In genomic region chr7:49928571-49928970, GRCm38 (mm10) we compare ENCODE assay signal across 31 mouse cellular contexts. TPM values are rescaled to one million over a fixed set of nuclear protein-coding genes. Genes with fewer than 3 reads are reported as not detected.
DNase-seq lines count a peak whose midpoint lies in the region; ATAC-seq and TF ChIP-seq lines count a peak whose summit lies in the region.
"Had no signal": no experiment of that assay in that cellular context is flagged by ENCODE, and none has a peak within 500 bp of the region (broad histone marks: within the 10 kb centered on the region; RNA-seq: fewer than 3 reads in every experiment).

No protein-coding gene starts in this region.

- no peaks in the 10 kb centered on the region for H3K9me3 ChIP-seq in forebrain, embryonic 13.5 days (replicated peaks)
- H3K9me3 ChIP-seq in forebrain, embryonic 15.5 days: no peaks in the 10 kb centered on the region
- no peaks in the 10 kb centered on the region for H3K9me3 ChIP-seq in lung, embryonic 14.5 days (ENCODE audit: low read depth, low read length)
- no peaks in the 10 kb centered on the region for H3K9me3 ChIP-seq in stomach, embryonic 15.5 days
- no peaks in the 10 kb centered on the region for H3K9me3 ChIP-seq in stomach, postnatal 0 days (ENCODE audit: control insufficient read depth, low read length)
- H3K9me3 ChIP-seq: embryonic facial prominence, embryonic 13.5 days; forebrain, embryonic 12.5 days; G1E; heart, embryonic 12.5 days; hindbrain, embryonic 15.5 days; midbrain, embryonic 13.5 days had no signal

- no peak overlapping the region for H3K4me2 ChIP-seq in forebrain, embryonic 13.5 days
- H3K4me2 ChIP-seq in forebrain, embryonic 15.5 days (replicated peaks): no peak overlapping the region
- H3K4me2 ChIP-seq in lung, embryonic 14.5 days: no peak overlapping the region
- H3K4me2 ChIP-seq in stomach, embryonic 15.5 days: no peak overlapping the region
- no peak overlapping the region for H3K4me2 ChIP-seq in stomach, postnatal 0 days (replicated peaks; ENCODE audit: low read depth)
- H3K4me2 ChIP-seq: embryonic facial prominence, embryonic 13.5 days; forebrain, embryonic 12.5 days; heart, embryonic 12.5 days; hindbrain, embryonic 15.5 days; liver, embryonic 11.5 days; midbrain, embryonic 13.5 days had no signal

- no peak overlapping the region for H3K9ac ChIP-seq in forebrain, embryonic 13.5 days
- no peak overlapping the region for H3K9ac ChIP-seq in forebrain, embryonic 15.5 days (replicated peaks)
- no peak overlapping the region for H3K9ac ChIP-seq in lung, embryonic 14.5 days
- H3K9ac ChIP-seq in stomach, embryonic 15.5 days: no peak overlapping the region
- no peak overlapping the region for H3K9ac ChIP-seq in stomach, postnatal 0 days (ENCODE audit: low read length)
- H3K9ac ChIP-seq: embryonic facial prominence, embryonic 13.5 days; forebrain, embryonic 12.5 days; heart, embryonic 12.5 days; hindbrain, embryonic 15.5 days; midbrain, embryonic 13.5 days had no signal

- no peak for TF ChIP-seq EP300 in stomach, postnatal 0 days (optimal IDR thresholded peaks at IDR 0.05)

- H3K4me1 ChIP-seq in forebrain, embryonic 13.5 days: no peaks in the 10 kb centered on the region
- H3K4me1 ChIP-seq in forebrain, embryonic 15.5 days: no peaks in the 10 kb centered on the region
- H3K4me1 ChIP-seq in lung, embryonic 14.5 days (ENCODE audit: insufficient read depth): no peaks in the 10 kb centered on the region
- no peaks in the 10 kb centered on the region for H3K4me1 ChIP-seq in stomach, embryonic 15.5 days
- H3K4me1 ChIP-seq in stomach, postnatal 0 days (replicated peaks; ENCODE audit: control insufficient read depth, insufficient read depth): no peaks in the 10 kb centered on the region
- H3K4me1 ChIP-seq: embryonic facial prominence, embryonic 13.5 days; forebrain, embryonic 12.5 days; heart, embryonic 12.5 days; hindbrain, embryonic 15.5 days; midbrain, embryonic 13.5 days had no signal

- peak; percentile 28; the same call in 1 of the 2 replicates for ATAC-seq in forebrain, embryonic 13.5 days
- no peak for ATAC-seq in forebrain, embryonic 15.5 days (replicated peaks)
- peak; percentile 77; the same call in 1 of the 2 replicates for ATAC-seq in lung, embryonic 14.5 days (ENCODE audit: insufficient read depth)
- ATAC-seq in stomach, embryonic 15.5 days (ENCODE audit: insufficient read depth, low FRiP score, low read depth): peak; percentile 67
- ATAC-seq in stomach, postnatal 0 days (ENCODE audit: low FRiP score, low TSS enrichment): no peak
- ATAC-seq: inflammation-experienced regulatory T-cells, adult 6 months; midbrain, embryonic 13.5 days had no signal

- TF ChIP-seq CTCF in lung, embryonic 14.5 days (IDR thresholded peaks at IDR 0.05; ENCODE audit: low read depth): no peak
- no peak for TF ChIP-seq CTCF in stomach, postnatal 0 days (IDR thresholded peaks at IDR 0.05; ENCODE audit: low read depth)

- H3K4me3 ChIP-seq in forebrain, embryonic 13.5 days: no peak overlapping the region
- no peak overlapping the region for H3K4me3 ChIP-seq in forebrain, embryonic 15.5 days
- H3K4me3 ChIP-seq in lung, embryonic 14.5 days (ENCODE audit: low read depth, low read length): no peak overlapping the region
- no peak overlapping the region for H3K4me3 ChIP-seq in stomach, embryonic 15.5 days (replicated peaks)
- no peak overlapping the region for H3K4me3 ChIP-seq in stomach, postnatal 0 days (ENCODE audit: low read depth, low read length)
- H3K4me3 ChIP-seq: embryonic facial prominence, embryonic 13.5 days; erythroblast, embryonic 14.5 days; forebrain, embryonic 12.5 days; heart, adult 2 months; heart, embryonic 12.5 days; hindbrain, embryonic 15.5 days; midbrain, embryonic 13.5 days had no signal

- WGBS in forebrain, embryonic 13.5 days: 63% methylated on average over 3 of the region's 3 CpGs
- WGBS in forebrain, embryonic 15.5 days: 59% methylated on average over 3 of the region's 3 CpGs
- WGBS in lung, embryonic 14.5 days: 41% methylated on average over 3 of the region's 3 CpGs
- WGBS in stomach, embryonic 15.5 days: 45% methylated on average over 3 of the region's 3 CpGs
- 44% methylated on average over 3 of the region's 3 CpGs for WGBS in stomach, postnatal 0 days

- H3K27me3 ChIP-seq in forebrain, embryonic 13.5 days: peaks cover 68% of the 10 kb centered on the region
- H3K27me3 ChIP-seq in forebrain, embryonic 15.5 days: peaks cover 45% of the 10 kb centered on the region
- no peaks in the 10 kb centered on the region for H3K27me3 ChIP-seq in lung, embryonic 14.5 days (ENCODE audit: insufficient read depth, low read length)
- H3K27me3 ChIP-seq in stomach, embryonic 15.5 days (replicated peaks): no peaks in the 10 kb centered on the region
- no peaks in the 10 kb centered on the region for H3K27me3 ChIP-seq in stomach, postnatal 0 days (ENCODE audit: control insufficient read depth, insufficient read depth, low read length)
- H3K27me3 ChIP-seq: hindbrain, embryonic 15.5 days had no signal

- no peak overlapping the region for H3K27ac ChIP-seq in forebrain, embryonic 13.5 days
- no peak overlapping the region for H3K27ac ChIP-seq in forebrain, embryonic 15.5 days (replicated peaks)
- H3K27ac ChIP-seq in lung, embryonic 14.5 days (ENCODE audit: low read depth): no peak overlapping the region
- no peak overlapping the region for H3K27ac ChIP-seq in stomach, embryonic 15.5 days
- no peak overlapping the region for H3K27ac ChIP-seq in stomach, postnatal 0 days (replicated peaks)
- H3K27ac ChIP-seq: embryonic facial prominence, embryonic 13.5 days; forebrain, embryonic 12.5 days; heart, adult 2 months; hindbrain, embryonic 15.5 days; kidney, postnatal 0 days; macrophage; midbrain, embryonic 13.5 days had no signal

- peak; percentile 17 for DNase-seq in lung, embryonic 14.5 days
- DNase-seq in lung, postnatal 4 days: no peak
- DNase-seq in stomach, postnatal 0 days (ENCODE audit: low spot score): no peak
- no peak for DNase-seq in urinary bladder, postnatal 4 days (ENCODE audit: low spot score in 2 of 2)
- no peak for DNase-seq in spleen, adult 12 weeks (ENCODE audit: low spot score)
- DNase-seq: adrenal gland, adult 8-10 months; cerebellum, adult 11 months; cerebellum, adult 9-11 months; embryo, embryonic 11 days; gastrocnemius, postnatal 36 days; heart, adult 2 months; heart, postnatal 10 days; kidney, adult 8-10 months; kidney, postnatal 4 days; right cerebral cortex, adult 18-20 months had no signal

- no peaks in the 10 kb centered on the region for H3K36me3 ChIP-seq in forebrain, embryonic 13.5 days (ENCODE audit: poor library complexity, severe bottlenecking)
- no peaks in the 10 kb centered on the region for H3K36me3 ChIP-seq in forebrain, embryonic 15.5 days
- no peaks in the 10 kb centered on the region for H3K36me3 ChIP-seq in lung, embryonic 14.5 days (ENCODE audit: insufficient read depth)
- no peaks in the 10 kb centered on the region for H3K36me3 ChIP-seq in stomach, embryonic 15.5 days
- H3K36me3 ChIP-seq in stomach, postnatal 0 days (ENCODE audit: control insufficient read depth, insufficient read depth, low read length): no peaks in the 10 kb centered on the region
- H3K36me3 ChIP-seq: embryonic facial prominence, embryonic 13.5 days; forebrain, embryonic 12.5 days; G1E; heart, embryonic 12.5 days; hindbrain, embryonic 15.5 days; midbrain, embryonic 13.5 days had no signal

RNA-seq across cellular contexts. Expression of gene Slc6a5, which starts 18.6 kb away (rescaled TPM):
- polyA plus RNA-seq in forebrain, embryonic 13.5 days (2015; fragmentation: Nextera tagmentation; extraction: Ambion mirVana): 0.08 TPM in 1 of 2 replicates, not detected in the other
- not detected in 2 replicates for polyA plus RNA-seq in forebrain, embryonic 15.5 days (2015; fragmentation: Nextera tagmentation; extraction: Ambion mirVana)
- not detected in 2 replicates for polyA plus RNA-seq in lung, embryonic 14.5 days (2014; fragmentation: Nextera tagmentation; extraction: Ambion mirVana)
- polyA plus RNA-seq in stomach, embryonic 15.5 days (2015; fragmentation: Nextera tagmentation; extraction: Ambion mirVana): 0.01 TPM in 1 of 2 replicates, not detected in the other
- polyA plus RNA-seq in stomach, postnatal 0 days (2015; fragmentation: Nextera tagmentation; extraction: Ambion mirVana): not detected in 2 replicates
- polyA plus RNA-seq: erythroblast, embryonic 14.5 days; forebrain, embryonic 12.5 days; G1E; heart, embryonic 12.5 days; inflammation-experienced regulatory T-cells, adult 6 months; kidney, postnatal 0 days; liver, embryonic 11.5 days; liver, embryonic 16.5 days; macrophage; spleen, adult 2 months had no signal

RNA-seq across cellular contexts. Expression of gene Nell1, which starts 46.1 kb away (rescaled TPM):
- polyA plus RNA-seq in forebrain, embryonic 13.5 days (2015; fragmentation: Nextera tagmentation; extraction: Ambion mirVana): 2.9 and 4.2 TPM in 2 replicates
- polyA plus RNA-seq in forebrain, embryonic 15.5 days (2015; fragmentation: Nextera tagmentation; extraction: Ambion mirVana): 8.6 and 10.3 TPM in 2 replicates
- polyA plus RNA-seq in lung, embryonic 14.5 days (2014; fragmentation: Nextera tagmentation; extraction: Ambion mirVana): 2.8 and 3.3 TPM in 2 replicates
- 4.8 and 5.1 TPM in 2 replicates for polyA plus RNA-seq in stomach, embryonic 15.5 days (2015; fragmentation: Nextera tagmentation; extraction: Ambion mirVana)
- 1.8 TPM in 2 replicates for polyA plus RNA-seq in stomach, postnatal 0 days (2015; fragmentation: Nextera tagmentation; extraction: Ambion mirVana)
- polyA plus RNA-seq: erythroblast, embryonic 14.5 days; G1E; heart, adult 2 months; inflammation-experienced regulatory T-cells, adult 6 months; macrophage; spleen, adult 2 months had no signal

Comparison
In these comparisons a context has a peak if more than half of its experiments do, and no peak if none do; other contexts are left out.
1. ATAC-seq: peak in forebrain, embryonic 13.5 days (single experiment), lung, embryonic 14.5 days (single experiment) and stomach, embryonic 15.5 days (single experiment); none in forebrain, embryonic 15.5 days (single experiment) and stomach, postnatal 0 days (single experiment).